Mouse (Mus musculus) kidney, postnatal 0 days (tissue): ENCODE data around the gene Kcne1l. TPM values are rescaled to one million over a fixed set of nuclear protein-coding genes. Genes with fewer than 3 reads are reported as not detected.

Experiments used
- ATAC-seq: fragments of 200-750 bp; cut with Nextera tagmentation; replicated peaks from 2 replicates; pipeline ENCODE4 v1.8.0; 2017; ENCODE audit warnings: low read depth, moderate number of reproducible peaks, moderate TSS enrichment, moderate library complexity; ENCODE audit not compliant: low FRiP score
- DNase-seq: peaks from one replicate; pipeline ENCODE4 v3.0.0-alpha.2; 2016; ENCODE audit warnings: low spot score
- H3K27ac ChIP-seq: fragments of 300-500 bp; sonication (generic); 2 replicates; pipeline ENCODE4 v1.5.1; 2014; ENCODE audit warnings: mild to moderate bottlenecking
- H3K27me3 ChIP-seq: fragments of 300-500 bp; sonication (generic); 2 replicates; pipeline ENCODE4 v1.6.1; 2014; ENCODE audit warnings: low read length, mixed read lengths; ENCODE audit not compliant: insufficient read depth
- H3K36me3 ChIP-seq: fragments of 300-500 bp; sonication (generic); 2 replicates; pipeline ENCODE4 v1.6.1; 2014; ENCODE audit warnings: low read length, mixed read lengths; ENCODE audit not compliant: insufficient read depth
- H3K4me1 ChIP-seq: fragments of 300-500 bp; sonication (generic); replicated peaks from 2 replicates; pipeline ENCODE4 v1.6.1; 2014; ENCODE audit warnings: antibody characterized with exemption, low read length, mixed read lengths; ENCODE audit not compliant: insufficient read depth
- H3K4me2 ChIP-seq: fragments of 300-500 bp; sonication (generic); 2 replicates; pipeline ENCODE4 v1.6.1; 2014; ENCODE audit warnings: mild to moderate bottlenecking, low read length, moderate library complexity, mixed read lengths
- H3K4me3 ChIP-seq: fragments of 300-500 bp; sonication (generic); replicated peaks from 2 replicates; pipeline ENCODE4 v1.5.1; 2014; ENCODE audit warnings: low read depth, low read length
- H3K9ac ChIP-seq: fragments of 300-500 bp; sonication (generic); 2 replicates; pipeline ENCODE4 v1.6.1; 2014; ENCODE audit warnings: low read depth, low read length
- H3K9me3 ChIP-seq: fragments of 300-500 bp; sonication (generic); replicated peaks from 2 replicates; pipeline ENCODE4 v1.6.1; 2016; ENCODE audit warnings: low read length, inconsistent platforms, mixed read lengths
- CTCF ChIP-seq: IDR thresholded peaks from 2 replicates; pipeline ENCODE4 v1.5.1; 2016; ENCODE audit warnings: antibody characterized with exemption, low read depth, mild to moderate bottlenecking, moderate library complexity
- WGBS: fragments of 180-500 bp; shearing (Covaris S2); extraction: QIAGEN DNeasy Blood & Tissue Kit; methylation state at CpG from one replicate; pipeline ENCODE4 v1.1.7; 2014; 5-methylcytosine and 5-hydroxymethylcytosine counted together
- polyA plus RNA-seq: library from polyadenylated mRNA; unstranded; fragments of >200 nt; fragmentation: Nextera tagmentation; extraction: Ambion mirVana; gene quantifications from 2 replicates; pipeline ENCODE4 v1.2.1, GENCODE M21; 2015

Kcne1l gene
- polyA plus RNA-seq, 1 experiment from 2014 or later: 18.1 TPM

DNA sequence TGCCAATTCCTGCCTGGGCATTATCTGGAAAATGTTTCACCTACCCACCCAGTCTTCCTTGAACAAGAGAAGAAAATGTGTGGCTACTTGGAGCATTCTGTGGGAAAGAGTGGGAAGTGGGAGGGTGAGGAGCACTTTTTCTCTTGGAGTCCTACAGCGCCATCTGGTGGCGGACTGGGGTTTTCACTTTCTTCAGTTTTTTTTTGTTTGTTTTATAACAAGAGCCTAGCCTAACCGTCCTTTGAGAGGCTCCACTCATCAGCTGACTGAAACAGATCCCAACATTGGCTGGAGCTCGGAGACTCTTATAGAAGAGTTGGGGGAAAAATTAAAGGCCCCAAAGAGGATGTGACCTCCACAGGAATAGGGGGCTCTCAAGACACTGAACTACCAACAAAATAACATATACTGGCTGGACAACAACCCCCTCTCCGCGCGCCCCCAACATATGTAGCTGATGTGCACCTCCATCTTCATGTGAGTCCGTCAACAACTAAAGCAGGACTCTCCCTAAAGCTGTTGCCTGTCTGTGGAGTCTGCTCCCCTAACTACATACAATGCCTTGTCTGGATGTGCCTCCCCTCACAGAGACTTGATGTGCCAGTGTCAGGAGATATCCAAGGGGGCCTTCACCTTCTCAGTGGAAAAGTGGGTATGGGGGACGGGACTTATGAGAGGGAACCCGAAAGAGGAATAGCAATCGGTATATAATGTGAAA is 8.4 kb upstream of the Kcne1l start:
- peak; percentile 81 for TF ChIP-seq CTCF
- Histone ChIP-seq H3K27ac (no peak overlapping the region), H3K4me1 (no peaks in the 10 kb centered on the region), H3K9ac (no peak overlapping the region), H3K9me3 (no peaks in the 10 kb centered on the region), H3K36me3 (no peaks in the 10 kb centered on the region), H3K4me2 (no peak overlapping the region), H3K4me3 (no peak overlapping the region), H3K27me3 (no peaks in the 10 kb centered on the region)
- 50% methylated on average over 11 of the region's 11 CpGs for WGBS
- peak; percentile 80 for DNase-seq
- ATAC-seq: peak; percentile 54; the same call in 1 of the 2 replicates

GRCm38 (mm10) chrX:142310431-142310830 is 4.3 kb upstream of the Kcne1l start:
- Histone ChIP-seq H3K9ac (no peak overlapping the region), H3K9me3 (no peaks in the 10 kb centered on the region), H3K27me3 (no peaks in the 10 kb centered on the region), H3K4me3 (no peak overlapping the region), H3K36me3 (no peaks in the 10 kb centered on the region), H3K27ac (no peak overlapping the region), H3K4me1 (no peaks in the 10 kb centered on the region), H3K4me2 (no peak overlapping the region)
- no peak for ATAC-seq
- no peak for DNase-seq
- TF ChIP-seq CTCF: no peak
- WGBS: 63% methylated on average over 5 of the region's 5 CpGs

GRCm38 (mm10) chrX:142305010-142305868 is 855 bp downstream of the Kcne1l start:
- Histone ChIP-seq H3K4me3 (peak overlapping the region; percentile 16), H3K27me3 (no peaks in the 10 kb centered on the region), H3K4me1 (no peaks in the 10 kb centered on the region), H3K27ac (no peak overlapping the region), H3K4me2 (peak overlapping the region; percentile 54), H3K36me3 (no peaks in the 10 kb centered on the region), H3K9ac (no peak overlapping the region), H3K9me3 (no peaks in the 10 kb centered on the region)
- 41% methylated on average over 33 of the region's 35 CpGs for WGBS
- TF ChIP-seq CTCF: no peak
- DNase-seq (no peak), ATAC-seq (no peak)

DNA sequence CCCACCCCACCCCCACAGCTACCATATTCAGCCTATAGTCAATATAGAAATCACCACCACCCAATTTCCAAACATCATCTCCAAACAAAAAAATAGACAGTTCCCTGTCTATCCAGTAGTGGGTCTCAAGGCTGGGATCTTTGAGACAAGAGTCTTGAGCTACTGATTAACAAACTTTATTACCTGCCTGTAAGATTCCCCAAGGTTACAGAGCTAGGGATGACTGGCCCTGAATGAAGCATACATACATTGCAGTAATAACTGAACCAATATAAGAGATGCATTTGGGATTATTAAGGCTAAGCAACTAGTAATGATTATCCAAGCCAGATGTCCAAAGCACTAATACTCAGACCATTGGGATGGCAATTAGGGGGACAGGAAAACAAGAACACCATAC is 1.5 kb downstream of the Kcne1l start:
- no peak overlapping the region for H3K27ac ChIP-seq
- H3K9ac ChIP-seq: no peak overlapping the region
- no peaks in the 10 kb centered on the region for H3K9me3 ChIP-seq
- no peak overlapping the region for H3K4me2 ChIP-seq
- H3K4me1 ChIP-seq: no peaks in the 10 kb centered on the region
- H3K4me3 ChIP-seq: no peak overlapping the region
- TF ChIP-seq CTCF: no peak
- H3K27me3 ChIP-seq: no peaks in the 10 kb centered on the region
- H3K36me3 ChIP-seq: no peaks in the 10 kb centered on the region
- DNase-seq (no peak), ATAC-seq (no peak)

GRCm38 (mm10) chrX:142303456-142303855 is 2.6 kb downstream of the Kcne1l start:
- H3K4me2 ChIP-seq: no peak overlapping the region
- ATAC-seq (no peak), DNase-seq (peak; percentile 4)
- no peaks in the 10 kb centered on the region for H3K27me3 ChIP-seq
- WGBS: 34% methylated on average over 2 of the region's 2 CpGs
- no peak overlapping the region for H3K9ac ChIP-seq
- H3K36me3 ChIP-seq: no peaks in the 10 kb centered on the region
- H3K9me3 ChIP-seq: no peaks in the 10 kb centered on the region
- TF ChIP-seq CTCF: no peak
- no peak overlapping the region for H3K4me3 ChIP-seq
- H3K4me1 ChIP-seq: no peaks in the 10 kb centered on the region
- no peak overlapping the region for H3K27ac ChIP-seq

GRCm38 (mm10) chrX:142285905-142286304 is 20.2 kb downstream of the Kcne1l start:
- peak; percentile 54; the same call in 1 of the 2 replicates for ATAC-seq
- Histone ChIP-seq H3K9ac (no peak overlapping the region), H3K4me2 (no peak overlapping the region), H3K9me3 (no peaks in the 10 kb centered on the region), H3K27ac (no peak overlapping the region), H3K36me3 (no peaks in the 10 kb centered on the region), H3K4me1 (no peaks in the 10 kb centered on the region), H3K27me3 (no peaks in the 10 kb centered on the region), H3K4me3 (no peak overlapping the region)
- TF ChIP-seq CTCF: no peak
- peak; percentile 18 for DNase-seq
- WGBS: 43% methylated on average over 5 of the region's 5 CpGs
